Mouse (Mus musculus): ENCODE data around the gene Hpf1. TPM values are rescaled to one million over a fixed set of nuclear protein-coding genes. Genes with fewer than 3 reads are reported as not detected.

Hpf1 gene
- total RNA-seq, 2 experiments from 2014 or later, result 29.8 to 35.1 TPM

Other genes with a start within 250 kb of the Hpf1 start
- 710 and 760 TPM in 2 replicates for gene Clcn3, start 92.9 kb downstream of the Hpf1 start, total RNA-seq (2015; ENCODE audit: low replicate concordance)
- gene Clcn3, start 92.9 kb downstream of the Hpf1 start, total RNA-seq (2017; ENCODE audit: low replicate concordance), result 1,348 and 1,485 TPM in 2 replicates
- 8.1 and 11.5 TPM in 2 replicates for gene Nek1, start 102.8 kb downstream of the Hpf1 start, total RNA-seq (2015; ENCODE audit: low replicate concordance)
- 17.7 and 18.5 TPM in 2 replicates for gene Nek1, start 102.8 kb downstream of the Hpf1 start, total RNA-seq (2017; ENCODE audit: low replicate concordance)